Mouse (Mus musculus): ENCODE results near the gene Noto. TPM values are rescaled to one million over a fixed set of nuclear protein-coding genes. Genes with fewer than 3 reads are reported as not detected.

Gene Noto
- polyA plus RNA-seq (2014; fragmentation: Nextera tagmentation; extraction: Ambion mirVana) = not detected in 2 replicates

- 15% methylated on average over 28 of the region's 28 CpGs for WGBS
- ATAC-seq (ENCODE audit: low FRiP score, low TSS enrichment) = no peak
- no peaks in the 10 kb centered on the region for H3K4me1 ChIP-seq (ENCODE audit: control insufficient read depth, insufficient read depth, low read length)
Measured at GRCm38 (mm10) chr6:85423836-85424379, at the start of gene Noto. TSS of gene Noto (plus strand) at chr6:85423886.

GRCm38 (mm10) chr6:85373951-85374733 lies 49.5 kb upstream of the Noto start, which contains the start of gene Rab11fip5:
TSS of gene Rab11fip5 (minus strand) at chr6:85374634.
- Histone ChIP-seq H3K4me2 (ENCODE audit: low read length) (peak within 1 kb of the TSS; percentile 65), H3K9me3 (ENCODE audit: control insufficient read depth, low read length) (no peaks in the 10 kb centered on the region), H3K4me1 (ENCODE audit: control insufficient read depth, insufficient read depth, low read length) (peaks cover 23% of the 10 kb centered on the region), H3K27ac (replicated peaks; ENCODE audit: low read depth, low read length) (peak within 1 kb of the TSS; percentile 78), H3K27me3 (ENCODE audit: control insufficient read depth, insufficient read depth, low read length) (no peaks in the 10 kb centered on the region), H3K36me3 (ENCODE audit: control insufficient read depth, insufficient read depth, low read length) (no peaks in the 10 kb centered on the region), H3K9ac (replicated peaks; ENCODE audit: low read length) (peak within 1 kb of the TSS; percentile 91), H3K4me3 (replicated peaks; ENCODE audit: low read depth, low read length) (peak within 1 kb of the TSS; percentile 79)
- WGBS = 1% methylated on average over 79 of the region's 80 CpGs
- ATAC-seq (ENCODE audit: low FRiP score, low TSS enrichment) (peak; percentile 46), DNase-seq (peak; percentile 62)

More at GRCm38 (mm10) chr6:85423836-85424379, at the start of gene Noto:
- no peak for DNase-seq
- Histone ChIP-seq H3K27ac (replicated peaks; ENCODE audit: low read depth, low read length) (no peak within 1 kb of the TSS), H3K27me3 (ENCODE audit: control insufficient read depth, insufficient read depth, low read length) (no peaks in the 10 kb centered on the region), H3K4me3 (replicated peaks; ENCODE audit: low read depth, low read length) (no peak within 1 kb of the TSS), H3K9ac (replicated peaks; ENCODE audit: low read length) (no peak within 1 kb of the TSS), H3K9me3 (ENCODE audit: control insufficient read depth, low read length) (no peaks in the 10 kb centered on the region), H3K4me2 (ENCODE audit: low read length) (no peak within 1 kb of the TSS), H3K36me3 (ENCODE audit: control insufficient read depth, insufficient read depth, low read length) (no peaks in the 10 kb centered on the region)

DNA sequence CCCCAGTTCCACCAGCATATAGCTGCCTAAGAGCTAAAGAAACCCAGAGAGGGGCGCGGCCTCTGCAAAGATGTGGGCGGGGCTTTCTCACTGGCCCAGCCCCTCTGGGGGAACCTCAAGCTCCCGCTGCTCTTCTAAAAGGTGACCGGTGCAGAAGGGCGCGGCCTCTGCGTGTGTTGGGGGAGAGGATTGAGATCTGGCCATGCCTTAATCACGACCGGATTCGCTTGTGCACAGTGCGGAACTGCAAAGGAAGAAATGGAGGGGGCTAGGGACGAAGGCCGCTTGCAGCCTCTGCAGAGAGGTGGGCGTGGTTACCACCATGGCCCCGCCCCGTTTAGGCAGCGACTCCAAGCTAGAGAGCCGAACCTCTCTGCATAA lies 49.0 kb upstream of the Noto start:
- H3K36me3 ChIP-seq (ENCODE audit: control insufficient read depth, insufficient read depth, low read length) = no peaks in the 10 kb centered on the region
- H3K4me3 ChIP-seq (replicated peaks; ENCODE audit: low read depth, low read length) = peak overlapping the region; percentile 79
- 1% methylated on average over 19 of the region's 19 CpGs for WGBS
- no peaks in the 10 kb centered on the region for H3K27me3 ChIP-seq (ENCODE audit: control insufficient read depth, insufficient read depth, low read length)
- no peaks in the 10 kb centered on the region for H3K9me3 ChIP-seq (ENCODE audit: control insufficient read depth, low read length)
- DNase-seq (peak; percentile 99), ATAC-seq (ENCODE audit: low FRiP score, low TSS enrichment) (peak; percentile 97)
- H3K4me2 ChIP-seq (ENCODE audit: low read length) = peak overlapping the region; percentile 65
- H3K27ac ChIP-seq (replicated peaks; ENCODE audit: low read depth, low read length) = peak overlapping the region; percentile 78
- peaks cover 23% of the 10 kb centered on the region for H3K4me1 ChIP-seq (ENCODE audit: control insufficient read depth, insufficient read depth, low read length)
- H3K9ac ChIP-seq (replicated peaks; ENCODE audit: low read length) = peak overlapping the region; percentile 91

DNA sequence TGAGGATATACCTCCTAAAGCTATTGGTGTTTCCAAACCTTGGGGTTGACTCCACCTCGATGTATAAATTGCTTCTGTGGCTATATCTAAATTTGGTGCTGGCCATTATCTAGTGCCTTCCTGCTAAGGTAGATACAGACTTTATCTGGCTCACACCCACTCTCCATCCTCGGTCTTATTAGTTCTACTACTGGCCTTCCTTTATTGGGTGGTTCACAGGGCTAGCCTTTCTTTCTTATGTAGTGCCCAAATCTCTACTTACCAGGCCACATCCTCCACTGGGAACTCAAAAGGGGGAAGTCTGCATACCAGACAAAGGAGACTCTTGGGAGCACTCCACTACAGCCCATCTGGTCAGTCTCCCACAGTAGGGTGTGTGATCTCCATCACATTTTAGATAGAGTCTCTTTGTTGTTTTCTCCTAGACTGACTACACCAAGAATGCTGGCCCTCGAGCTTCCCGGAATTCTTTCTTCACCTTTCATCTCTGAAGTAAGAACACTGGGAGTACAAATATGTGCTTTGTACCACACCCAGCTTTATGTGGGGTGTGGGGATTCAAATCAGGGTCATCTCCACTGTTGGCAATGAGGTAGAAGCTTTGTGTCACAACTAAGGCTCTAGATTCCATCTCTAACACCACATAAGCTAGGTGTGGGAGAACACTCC lies 46.5 kb upstream of the Noto start:
- Histone ChIP-seq H3K27ac (replicated peaks; ENCODE audit: low read depth, low read length) (no peak overlapping the region), H3K4me2 (ENCODE audit: low read length) (no peak overlapping the region), H3K4me3 (replicated peaks; ENCODE audit: low read depth, low read length) (no peak overlapping the region), H3K9ac (replicated peaks; ENCODE audit: low read length) (no peak overlapping the region), H3K36me3 (ENCODE audit: control insufficient read depth, insufficient read depth, low read length) (no peaks in the 10 kb centered on the region), H3K27me3 (ENCODE audit: control insufficient read depth, insufficient read depth, low read length) (no peaks in the 10 kb centered on the region), H3K4me1 (ENCODE audit: control insufficient read depth, insufficient read depth, low read length) (peaks cover 22% of the 10 kb centered on the region), H3K9me3 (ENCODE audit: control insufficient read depth, low read length) (no peaks in the 10 kb centered on the region)
- DNase-seq = no peak
- WGBS = 78% methylated on average over 4 of the region's 4 CpGs
- ATAC-seq (ENCODE audit: low FRiP score, low TSS enrichment) = no peak

DNA sequence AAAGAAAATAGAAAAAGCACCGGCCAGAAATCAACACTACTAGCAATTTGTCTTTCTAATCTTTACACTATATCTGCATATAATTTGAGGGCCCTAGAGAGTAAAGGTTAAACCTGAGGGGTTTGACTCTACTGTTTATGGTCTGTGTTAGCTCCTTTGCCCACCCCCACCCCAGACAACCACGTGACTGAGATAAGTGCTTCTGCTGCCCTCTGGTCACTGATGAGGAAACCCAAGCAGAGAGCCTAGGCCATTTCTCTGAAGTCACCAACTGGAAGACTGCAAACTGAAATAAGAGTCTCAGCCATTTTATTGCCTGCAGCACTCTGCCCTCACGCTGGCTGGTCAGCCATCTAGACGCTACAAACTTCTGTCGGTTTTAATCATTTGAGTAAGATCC lies 45.8 kb upstream of the Noto start:
- Histone ChIP-seq H3K4me3 (replicated peaks; ENCODE audit: low read depth, low read length) (no peak overlapping the region), H3K9me3 (ENCODE audit: control insufficient read depth, low read length) (no peaks in the 10 kb centered on the region), H3K27me3 (ENCODE audit: control insufficient read depth, insufficient read depth, low read length) (no peaks in the 10 kb centered on the region), H3K4me1 (ENCODE audit: control insufficient read depth, insufficient read depth, low read length) (peaks cover 15% of the 10 kb centered on the region), H3K36me3 (ENCODE audit: control insufficient read depth, insufficient read depth, low read length) (no peaks in the 10 kb centered on the region), H3K4me2 (ENCODE audit: low read length) (no peak overlapping the region), H3K27ac (replicated peaks; ENCODE audit: low read depth, low read length) (no peak overlapping the region), H3K9ac (replicated peaks; ENCODE audit: low read length) (no peak overlapping the region)
- 70% methylated on average over 5 of the region's 5 CpGs for WGBS
- DNase-seq (no peak), ATAC-seq (ENCODE audit: low FRiP score, low TSS enrichment) (no peak)

GRCm38 (mm10) chr6:85378629-85379028 lies 45.1 kb upstream of the Noto start:
- DNase-seq (no peak), ATAC-seq (ENCODE audit: low FRiP score, low TSS enrichment) (no peak)
- no peak overlapping the region for H3K27ac ChIP-seq (replicated peaks; ENCODE audit: low read depth, low read length)
- H3K9me3 ChIP-seq (ENCODE audit: control insufficient read depth, low read length) = no peaks in the 10 kb centered on the region
- H3K36me3 ChIP-seq (ENCODE audit: control insufficient read depth, insufficient read depth, low read length) = no peaks in the 10 kb centered on the region
- WGBS = 59% methylated on average over 8 of the region's 8 CpGs
- H3K4me1 ChIP-seq (ENCODE audit: control insufficient read depth, insufficient read depth, low read length) = peaks cover 8% of the 10 kb centered on the region; the same call in 1 of the 2 replicates
- H3K27me3 ChIP-seq (ENCODE audit: control insufficient read depth, insufficient read depth, low read length) = no peaks in the 10 kb centered on the region
- no peak overlapping the region for H3K4me2 ChIP-seq (ENCODE audit: low read length)
- no peak overlapping the region for H3K4me3 ChIP-seq (replicated peaks; ENCODE audit: low read depth, low read length)
- H3K9ac ChIP-seq (replicated peaks; ENCODE audit: low read length) = no peak overlapping the region

GRCm38 (mm10) chr6:85380201-85380900 lies 43.3 kb upstream of the Noto start:
- DNase-seq = peak; percentile 87
- no peak overlapping the region for H3K27ac ChIP-seq (replicated peaks; ENCODE audit: low read depth, low read length)
- 25% methylated on average over 10 of the region's 10 CpGs for WGBS

DNA sequence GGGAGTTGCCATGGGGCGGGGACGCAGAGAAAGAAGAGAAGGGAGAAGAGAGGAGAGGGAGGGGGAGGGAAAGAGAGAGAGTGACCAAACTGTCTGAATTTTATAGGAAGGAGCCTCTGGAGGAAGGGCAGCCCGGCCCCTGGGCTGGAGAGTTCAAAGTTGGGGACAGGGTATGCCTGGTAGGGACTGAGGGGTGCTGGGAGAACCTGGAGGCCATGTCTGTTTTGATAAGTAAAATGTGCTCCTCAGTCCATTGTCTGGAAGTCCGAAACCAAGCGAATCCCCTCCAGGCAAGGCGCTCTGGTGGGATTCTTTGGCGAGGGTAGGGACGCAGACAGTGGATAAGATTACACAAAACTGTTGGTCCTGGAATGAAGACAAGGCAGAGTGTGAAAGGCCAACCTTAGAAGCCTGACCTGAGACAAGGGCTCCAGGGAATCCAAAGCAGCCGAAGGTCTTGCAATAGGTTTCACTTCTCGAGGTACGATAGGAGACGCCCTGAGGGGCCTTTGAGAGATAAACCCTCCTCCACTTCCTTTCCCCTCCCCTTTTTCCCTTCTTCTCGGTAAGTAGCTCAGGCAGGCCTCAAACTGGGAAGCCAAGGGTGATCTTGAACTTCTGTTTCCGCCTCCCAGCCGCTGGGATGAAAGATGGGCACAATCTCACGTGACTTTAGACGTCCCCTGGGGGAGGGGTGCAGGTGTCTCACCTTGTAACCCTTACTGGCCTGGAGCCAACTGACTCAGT lies 42.6 kb upstream of the Noto start:
- DNase-seq (peak; percentile 9), ATAC-seq (ENCODE audit: low FRiP score, low TSS enrichment) (peak; percentile 27; the same call in 1 of the 2 replicates)
- Histone ChIP-seq H3K4me2 (ENCODE audit: low read length) (peak overlapping the region; percentile 1; the same call in 1 of the 2 replicates), H3K9me3 (ENCODE audit: control insufficient read depth, low read length) (no peaks in the 10 kb centered on the region), H3K27me3 (ENCODE audit: control insufficient read depth, insufficient read depth, low read length) (no peaks in the 10 kb centered on the region), H3K27ac (replicated peaks; ENCODE audit: low read depth, low read length) (no peak overlapping the region), H3K4me3 (replicated peaks; ENCODE audit: low read depth, low read length) (no peak overlapping the region), H3K36me3 (ENCODE audit: control insufficient read depth, insufficient read depth, low read length) (no peaks in the 10 kb centered on the region), H3K4me1 (ENCODE audit: control insufficient read depth, insufficient read depth, low read length) (0 out of 2 replicates have a peak, but pooled peaks cover 4% of the 10 kb centered on the region), H3K9ac (replicated peaks; ENCODE audit: low read length) (no peak overlapping the region)
- WGBS = 18% methylated on average over 17 of the region's 17 CpGs

More at GRCm38 (mm10) chr6:85380201-85380900, 43.3 kb upstream of the Noto start:
- Histone ChIP-seq H3K9ac (replicated peaks; ENCODE audit: low read length) (no peak overlapping the region), H3K4me1 (ENCODE audit: control insufficient read depth, insufficient read depth, low read length) (0 out of 2 replicates have a peak, but pooled peaks cover 4% of the 10 kb centered on the region), H3K27me3 (ENCODE audit: control insufficient read depth, insufficient read depth, low read length) (no peaks in the 10 kb centered on the region), H3K36me3 (ENCODE audit: control insufficient read depth, insufficient read depth, low read length) (no peaks in the 10 kb centered on the region), H3K9me3 (ENCODE audit: control insufficient read depth, low read length) (no peaks in the 10 kb centered on the region), H3K4me2 (ENCODE audit: low read length) (no peak overlapping the region), H3K4me3 (replicated peaks; ENCODE audit: low read depth, low read length) (no peak overlapping the region)
- peak; percentile 75; the same call in 1 of the 2 replicates for ATAC-seq (ENCODE audit: low FRiP score, low TSS enrichment)
